8 mouse cellular contexts compared by ENCODE assay signal in genomic region chr6:31079586-31080259, GRCm38 (mm10).
DNase-seq lines count a peak whose midpoint lies in the region; ATAC-seq and TF ChIP-seq lines count a peak whose summit lies in the region.

No protein-coding gene starts in this region.

- 0 out of 2 replicates have a peak, but pooled peaks have one; percentile 16 for ATAC-seq in forebrain, embryonic 16.5 days
- no peak for ATAC-seq in stomach, postnatal 0 days (ENCODE audit: low FRiP score, low TSS enrichment)
- ATAC-seq in erythroblast, adult 5-6 weeks (replicated peaks; ENCODE audit: low FRiP score, poor library complexity, severe bottlenecking), result no peak
- ATAC-seq in forebrain, embryonic 12.5 days (ENCODE audit: low FRiP score), result no peak

- peaks cover 16% of the 10 kb centered on the region for H3K4me1 ChIP-seq in forebrain, embryonic 16.5 days (replicated peaks; ENCODE audit: control insufficient read depth, insufficient read depth, low read length)
- H3K4me1 ChIP-seq in forebrain, embryonic 10.5 days, result peaks cover 27% of the 10 kb centered on the region
- peaks cover 10% of the 10 kb centered on the region for H3K4me1 ChIP-seq in stomach, postnatal 0 days (replicated peaks; ENCODE audit: control insufficient read depth, insufficient read depth)
- peaks cover 22% of the 10 kb centered on the region for H3K4me1 ChIP-seq in forebrain, embryonic 12.5 days

- WGBS in forebrain, embryonic 16.5 days, result 51% methylated on average over 14 of the region's 14 CpGs
- 82% methylated on average over 14 of the region's 14 CpGs for WGBS in forebrain, embryonic 10.5 days
- 50% methylated on average over 14 of the region's 14 CpGs for WGBS in stomach, postnatal 0 days
- WGBS in forebrain, embryonic 12.5 days, result 74% methylated on average over 14 of the region's 14 CpGs

- no peaks in the 10 kb centered on the region for H3K36me3 ChIP-seq in forebrain, embryonic 16.5 days (ENCODE audit: control insufficient read depth, insufficient read depth)
- H3K36me3 ChIP-seq in forebrain, embryonic 10.5 days (replicated peaks), result no peaks in the 10 kb centered on the region
- H3K36me3 ChIP-seq in stomach, postnatal 0 days (ENCODE audit: control insufficient read depth, insufficient read depth, low read length), result no peaks in the 10 kb centered on the region
- H3K36me3 ChIP-seq in forebrain, embryonic 12.5 days (replicated peaks), result no peaks in the 10 kb centered on the region

- no peak overlapping the region for H3K27ac ChIP-seq in forebrain, embryonic 16.5 days (ENCODE audit: low read length)
- no peak overlapping the region for H3K27ac ChIP-seq in forebrain, embryonic 10.5 days
- H3K27ac ChIP-seq in stomach, postnatal 0 days (replicated peaks), result peak overlapping the region; percentile 40; the same call in 1 of the 2 replicates
- H3K27ac ChIP-seq in forebrain, embryonic 12.5 days, result no peak overlapping the region

- DNase-seq in forebrain, embryonic 10.5 days (ENCODE audit: extremely low spot score, low spot score), result no peak
- DNase-seq in thymus, postnatal 4 days, result peak; percentile 42
- no peak for DNase-seq in thymus, postnatal 25 days
- peak; percentile 83 to 90 for DNase-seq in lung, adult 18-20 months
- peak; percentile 46 for DNase-seq in stomach, postnatal 0 days (ENCODE audit: low spot score)

- no peak overlapping the region for H3K4me3 ChIP-seq in forebrain, embryonic 16.5 days (replicated peaks; ENCODE audit: low read length)
- H3K4me3 ChIP-seq in forebrain, embryonic 10.5 days, result no peak overlapping the region
- H3K4me3 ChIP-seq in stomach, postnatal 0 days (ENCODE audit: low read depth, low read length), result no peak overlapping the region
- no peak overlapping the region for H3K4me3 ChIP-seq in forebrain, embryonic 12.5 days (replicated peaks)

- H3K27me3 ChIP-seq in forebrain, embryonic 16.5 days (replicated peaks; ENCODE audit: control insufficient read depth, insufficient read depth, low read length), result no peaks in the 10 kb centered on the region
- no peaks in the 10 kb centered on the region; the same call in 1 of the 2 replicates for H3K27me3 ChIP-seq in forebrain, embryonic 10.5 days (ENCODE audit: poor library complexity, severe bottlenecking)
- no peaks in the 10 kb centered on the region for H3K27me3 ChIP-seq in stomach, postnatal 0 days (ENCODE audit: control insufficient read depth, insufficient read depth, low read length)
- no peaks in the 10 kb centered on the region for H3K27me3 ChIP-seq in forebrain, embryonic 12.5 days

- H3K9ac ChIP-seq in forebrain, embryonic 16.5 days (replicated peaks; ENCODE audit: low read depth, low read length), result no peak overlapping the region
- no peak overlapping the region for H3K9ac ChIP-seq in stomach, postnatal 0 days (ENCODE audit: low read length)
- H3K9ac ChIP-seq in forebrain, embryonic 12.5 days, result no peak overlapping the region

- TF ChIP-seq CTCF in stomach, postnatal 0 days (IDR thresholded peaks at IDR 0.05; ENCODE audit: low read depth), result no peak; the same call in 1 of the 2 replicates

- no peaks in the 10 kb centered on the region for H3K9me3 ChIP-seq in forebrain, embryonic 16.5 days (ENCODE audit: control insufficient read depth, low read length)
- H3K9me3 ChIP-seq in forebrain, embryonic 10.5 days, result no peaks in the 10 kb centered on the region
- H3K9me3 ChIP-seq in stomach, postnatal 0 days (ENCODE audit: control insufficient read depth, low read length), result no peaks in the 10 kb centered on the region
- H3K9me3 ChIP-seq in forebrain, embryonic 12.5 days, result no peaks in the 10 kb centered on the region

- TF ChIP-seq EP300 in stomach, postnatal 0 days (optimal IDR thresholded peaks at IDR 0.05), result no peak

- H3K4me2 ChIP-seq in forebrain, embryonic 16.5 days (ENCODE audit: low read length), result no peak overlapping the region
- no peak overlapping the region for H3K4me2 ChIP-seq in stomach, postnatal 0 days (replicated peaks; ENCODE audit: low read depth)
- H3K4me2 ChIP-seq in forebrain, embryonic 12.5 days, result no peak overlapping the region

Comparison
In these comparisons a context has a peak if more than half of its experiments do, and no peak if none do; other contexts are left out.
1. DNase-seq: peak in thymus, postnatal 4 days (single experiment), lung, adult 18-20 months (2 of 2) and stomach, postnatal 0 days (single experiment); none in forebrain, embryonic 10.5 days (single experiment) and thymus, postnatal 25 days (single experiment).